In genomic region chr3:102276758-102277157, GRCm38 (mm10) we compare ENCODE assay signal across 21 mouse cellular contexts.
"Had no signal": no experiment of that assay in that cellular context is flagged by ENCODE, and none has a peak within 500 bp of the region (broad histone marks: within the 10 kb centered on the region; RNA-seq: fewer than 3 reads in every experiment).

No protein-coding gene starts in this region.

- H3K4me1 ChIP-seq: hindbrain, embryonic 13.5 days; hindbrain, embryonic 15.5 days had no signal

- H3K4me3 ChIP-seq: heart, adult 2 months; heart, embryonic 13.5 days; heart, embryonic 15.5 days; hindbrain, embryonic 13.5 days; hindbrain, embryonic 15.5 days; kidney, embryonic 15.5 days; limb, embryonic 13.5 days; limb, embryonic 15.5 days had no signal

- DNase-seq: gastrocnemius, postnatal 14 days; gastrocnemius, postnatal 36 days; heart, adult 11 months; heart, adult 2 months; heart, postnatal 14 days; heart, postnatal 36 days; kidney, adult 11 months; kidney, adult 2 months; kidney, adult 9 months; kidney, postnatal 14 days; kidney, postnatal 36 days; layer of hippocampus, adult 9-11 months; layer of hippocampus, postnatal 36 days; left cerebral cortex, postnatal 4 days had no signal
